Mouse (Mus musculus) kidney, postnatal 36 days (tissue): ENCODE measurements around the gene Tmem135.

ENCODE experiments used
- DNase-seq, 2 experiments: peaks; one replicate each; pipeline ENCODE4 v3.0.0; 2021 to 2022; ENCODE audit warnings: mixed read lengths in 2 of 2

Tmem135 gene

DNA sequence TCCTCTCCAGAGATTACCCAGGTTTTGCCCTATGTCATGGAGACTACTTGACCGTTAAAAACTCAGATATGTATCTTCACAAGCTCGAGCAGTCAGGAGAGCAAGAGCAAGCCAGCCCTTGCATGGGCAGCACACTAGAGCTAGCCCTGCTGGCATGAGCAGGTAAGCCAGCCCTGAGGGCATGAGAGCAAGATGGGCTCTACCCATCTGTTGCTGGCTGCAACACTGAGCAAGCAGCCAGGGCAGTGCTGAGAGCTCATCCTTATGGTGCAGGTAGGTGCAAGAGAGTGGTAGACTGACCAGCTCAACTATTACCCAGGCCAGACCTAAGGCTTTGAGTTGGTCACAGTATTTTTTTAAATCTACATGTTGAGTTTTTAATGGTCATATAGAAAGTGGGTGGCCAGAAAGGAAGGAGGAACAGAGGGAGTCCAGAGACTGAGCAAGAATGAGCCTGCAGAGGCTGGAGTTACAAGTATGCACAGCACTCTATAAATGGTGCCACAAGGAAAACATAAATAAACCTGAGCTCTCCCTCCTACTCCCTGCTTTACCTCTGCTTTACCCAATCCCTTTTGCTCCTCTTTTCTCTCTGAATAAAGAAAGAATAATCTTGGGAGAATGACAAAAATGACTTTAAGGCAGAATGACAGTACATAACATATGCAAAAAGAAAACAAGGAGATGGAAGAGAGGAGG lies 156.9 kb downstream of the Tmem135 start:
- no peak for DNase-seq

DNA sequence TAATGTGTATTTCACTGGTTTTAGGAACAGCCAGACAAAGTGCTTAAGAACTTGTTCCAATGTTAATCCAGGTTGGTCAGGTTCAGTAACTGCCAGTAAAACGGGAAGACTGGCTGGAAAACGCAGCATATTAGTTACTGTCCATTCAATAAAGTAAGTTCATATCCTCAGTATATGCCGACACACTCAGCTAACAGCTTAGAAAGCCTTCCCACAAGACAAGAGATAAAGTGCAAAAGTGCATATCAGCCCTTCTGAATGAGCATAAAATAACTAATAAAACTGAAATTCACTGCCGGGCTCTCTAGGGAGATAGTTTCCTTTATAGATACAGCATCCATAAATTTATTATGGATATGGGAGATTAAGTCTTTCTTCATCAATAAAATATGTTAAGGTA lies 161.5 kb downstream of the Tmem135 start:
- no peak for DNase-seq

DNA sequence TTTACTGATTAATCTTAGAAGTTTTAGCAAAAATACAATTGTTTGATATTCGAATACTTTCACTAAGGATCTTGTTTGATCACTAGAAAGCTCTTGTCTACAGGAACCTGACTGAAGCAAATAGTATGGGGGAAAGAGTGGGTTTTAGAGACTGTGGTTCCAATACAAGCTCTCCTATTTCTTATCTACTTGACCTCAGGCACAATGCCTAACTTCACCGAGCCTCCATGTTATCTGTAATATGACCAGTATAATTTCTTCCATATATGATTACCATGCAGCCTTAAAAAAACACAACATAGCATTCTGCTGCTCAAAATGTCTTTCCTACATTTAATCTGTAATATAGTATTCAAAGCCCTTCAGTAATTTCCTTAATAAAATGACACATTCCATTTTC lies 161.9 kb downstream of the Tmem135 start:
- no peak for DNase-seq

DNA sequence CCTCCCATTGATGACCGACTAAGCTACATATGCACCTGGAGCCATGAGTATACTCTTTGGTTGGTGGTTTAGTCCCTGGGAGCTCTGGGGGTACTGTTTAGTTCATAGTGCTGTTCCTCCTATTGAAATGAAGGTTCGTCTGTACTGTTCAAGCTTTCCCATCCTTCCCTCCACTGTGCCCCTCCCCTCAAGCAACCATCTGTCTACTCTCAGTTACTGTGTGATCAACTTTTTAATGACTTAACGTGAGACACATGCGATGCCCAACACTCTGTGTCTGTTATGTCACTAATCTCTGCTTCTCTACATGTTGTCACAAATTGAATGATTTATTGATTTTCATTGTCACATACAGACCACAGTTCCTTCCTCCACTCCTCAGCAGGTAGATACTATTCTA lies 164.4 kb downstream of the Tmem135 start:
- no peak for DNase-seq

DNA sequence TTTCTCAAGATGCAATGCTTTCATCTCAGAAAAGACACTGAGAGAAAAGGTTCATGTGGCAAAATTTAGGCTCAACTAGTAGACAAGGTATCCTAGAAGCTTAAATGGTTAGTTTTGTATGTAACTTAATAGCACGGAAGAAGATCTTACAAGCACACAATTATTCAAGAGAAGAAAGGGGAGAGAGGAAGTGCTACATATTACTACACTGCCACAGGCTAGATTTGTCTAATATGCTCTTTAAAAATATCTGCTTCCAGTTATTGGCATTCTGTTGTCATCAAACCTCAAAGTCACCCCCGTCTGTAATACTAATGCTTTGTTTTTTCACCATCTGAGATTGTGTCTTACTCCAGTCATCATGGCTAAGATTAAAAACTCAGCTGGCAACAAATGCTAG lies 167.4 kb downstream of the Tmem135 start:
- no peak for DNase-seq

DNA sequence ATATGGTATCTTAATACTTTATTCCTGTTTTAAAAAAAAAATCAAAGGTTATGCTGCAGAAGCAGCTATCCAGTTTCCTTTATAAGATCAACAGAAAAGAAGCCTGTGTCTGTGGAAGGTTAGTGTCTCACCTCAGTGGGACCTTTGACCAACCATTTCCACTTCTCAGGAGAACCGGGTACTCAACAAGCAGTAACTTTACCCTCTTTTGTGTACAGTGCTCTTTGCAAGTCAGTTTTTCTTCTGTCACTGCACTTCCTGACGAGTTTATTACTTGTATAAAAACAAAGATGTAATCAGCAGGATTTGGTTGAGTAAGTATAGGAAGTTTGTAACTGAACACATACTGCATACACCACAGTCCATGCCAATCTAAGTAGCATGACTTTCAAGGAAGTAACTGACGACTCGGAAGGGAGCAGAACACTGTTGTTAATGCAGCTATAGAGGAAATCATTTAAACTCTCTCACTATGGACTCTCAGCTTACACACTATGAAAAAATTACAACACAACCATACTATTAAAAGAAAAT lies 168.0 kb downstream of the Tmem135 start:
- no peak for DNase-seq

DNA sequence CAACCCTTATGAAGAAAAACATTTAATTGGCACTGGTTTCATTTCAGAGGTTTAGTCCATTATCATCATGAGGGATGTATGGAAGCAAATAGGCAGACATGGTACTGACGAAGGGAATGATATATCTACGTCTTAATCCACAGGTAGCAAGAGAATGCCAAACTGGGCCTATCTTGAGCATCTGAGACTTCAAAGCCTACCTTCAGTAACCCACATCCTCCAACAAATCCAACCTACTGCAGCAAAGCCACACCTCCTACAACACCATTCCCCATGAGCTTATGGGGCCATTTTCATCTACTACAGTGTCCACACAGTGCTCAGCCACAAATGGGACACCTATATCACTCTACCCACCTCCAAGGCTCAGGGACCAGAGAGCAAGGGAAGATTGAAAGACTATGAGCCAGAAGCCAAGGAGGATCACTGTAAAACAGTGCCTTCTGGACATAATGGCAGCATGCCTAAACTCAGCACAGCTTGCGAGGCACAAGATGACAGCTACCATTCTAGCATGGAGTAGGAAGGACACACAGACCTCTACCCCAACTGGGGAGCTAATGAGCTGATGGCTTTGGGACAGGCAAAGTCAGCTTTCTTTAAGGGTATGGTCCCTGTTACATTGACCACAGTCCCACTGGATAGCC lies 171.4 kb downstream of the Tmem135 start:
- no peak for DNase-seq

DNA sequence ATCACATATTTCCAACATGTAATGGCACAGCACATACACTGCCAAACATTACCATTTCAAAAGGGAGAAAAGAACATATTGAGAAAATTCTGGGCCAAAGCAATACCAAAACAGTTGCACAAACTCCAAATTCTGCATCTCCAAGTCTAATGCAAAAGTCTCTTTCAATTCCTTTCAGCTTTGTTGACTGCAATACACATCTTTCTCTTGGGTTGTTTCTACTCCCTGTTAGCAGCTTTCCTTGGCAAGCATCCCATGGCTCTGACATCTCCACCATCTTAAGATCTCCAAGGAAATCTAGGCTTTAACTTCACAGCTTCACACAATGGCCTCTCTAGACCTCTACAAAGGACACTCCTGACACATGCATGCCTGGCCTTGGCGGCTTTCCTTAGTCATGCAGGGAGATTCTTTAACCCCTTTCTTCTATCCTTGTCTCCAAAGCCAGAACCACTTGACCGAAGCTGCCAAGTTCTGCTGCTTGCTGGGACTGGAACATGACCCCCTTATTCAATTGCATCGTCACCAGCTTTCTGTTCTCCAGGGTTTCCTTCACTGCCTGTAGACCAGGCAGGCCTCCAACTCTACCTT lies 172.7 kb downstream of the Tmem135 start:
- DNase-seq: peak in 1 of 2 experiments; percentile 11

DNA sequence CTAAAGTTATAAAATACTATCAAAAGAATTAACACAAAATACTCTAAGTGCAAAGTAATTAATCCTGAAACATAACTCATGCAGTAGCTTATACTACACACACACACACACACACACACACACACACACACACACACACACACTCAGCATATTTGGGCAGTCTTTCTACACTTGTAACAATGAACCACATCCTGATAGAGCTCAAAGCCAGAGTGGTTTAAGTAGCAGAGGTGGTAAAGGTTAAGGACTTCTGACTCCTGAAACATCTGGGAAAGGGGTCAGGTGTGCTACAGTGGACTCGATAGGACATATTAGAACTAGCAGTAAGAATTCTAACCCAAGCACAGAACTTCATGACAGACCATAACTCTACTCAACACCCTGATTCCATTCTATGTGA lies 181.4 kb downstream of the Tmem135 start:
- no peak for DNase-seq

DNA sequence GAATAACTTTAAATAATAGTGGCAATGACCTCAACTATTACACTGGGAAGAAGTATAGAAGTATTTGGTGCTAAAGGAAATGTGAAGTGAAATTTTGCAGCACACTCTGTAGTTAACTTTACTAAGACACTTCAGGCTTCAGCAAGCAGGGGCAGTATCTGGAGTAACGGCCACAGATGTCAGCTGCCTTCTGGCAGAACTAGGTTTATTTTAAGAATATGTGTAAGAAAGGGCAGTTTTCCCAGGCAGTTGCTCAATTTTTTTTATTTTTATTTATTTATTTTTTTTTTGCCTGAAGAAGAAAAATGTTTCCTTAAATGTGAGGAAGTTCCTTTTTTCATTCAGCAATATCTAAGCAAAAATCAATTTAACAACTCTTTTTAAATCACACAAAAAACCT lies 187.4 kb downstream of the Tmem135 start:
- no peak for DNase-seq

DNA sequence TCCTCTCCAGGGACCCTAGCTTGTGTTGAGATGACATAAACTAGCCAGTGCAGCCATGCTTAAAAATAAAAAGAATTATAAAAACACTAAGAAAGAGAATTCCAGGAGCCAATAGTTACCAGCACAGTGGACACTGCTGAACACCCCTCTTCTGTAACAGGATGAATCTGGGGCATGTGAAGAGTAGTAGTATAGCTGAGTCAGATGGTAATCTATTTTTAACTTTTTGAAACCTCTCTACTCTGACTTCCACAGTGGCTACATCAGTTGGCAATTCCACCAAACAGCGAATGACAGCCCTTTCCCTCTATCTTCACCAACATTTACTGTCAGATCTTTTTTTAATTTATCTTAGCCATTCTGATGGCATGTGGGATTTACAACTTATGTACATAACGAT lies 187.9 kb downstream of the Tmem135 start:
- no peak for DNase-seq

DNA sequence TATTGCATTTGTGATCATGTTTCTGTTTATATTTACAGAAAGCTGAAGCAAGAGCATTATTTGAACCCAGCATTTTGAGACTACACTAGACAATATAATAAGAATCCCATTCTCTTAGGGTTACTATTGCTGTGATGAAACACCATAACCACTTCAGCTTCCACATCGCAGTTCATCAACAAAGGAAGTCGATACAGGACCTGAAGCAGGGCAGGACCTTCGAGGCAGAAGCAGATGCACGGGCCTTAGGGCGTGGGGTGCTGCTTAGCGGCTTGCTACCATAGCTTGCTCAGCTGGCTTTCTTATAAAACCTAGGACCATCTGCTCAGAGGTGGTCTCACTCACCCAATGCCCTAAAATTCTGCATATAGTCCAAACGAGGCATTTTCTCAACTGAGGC lies 188.3 kb downstream of the Tmem135 start:
- no peak for DNase-seq

DNA sequence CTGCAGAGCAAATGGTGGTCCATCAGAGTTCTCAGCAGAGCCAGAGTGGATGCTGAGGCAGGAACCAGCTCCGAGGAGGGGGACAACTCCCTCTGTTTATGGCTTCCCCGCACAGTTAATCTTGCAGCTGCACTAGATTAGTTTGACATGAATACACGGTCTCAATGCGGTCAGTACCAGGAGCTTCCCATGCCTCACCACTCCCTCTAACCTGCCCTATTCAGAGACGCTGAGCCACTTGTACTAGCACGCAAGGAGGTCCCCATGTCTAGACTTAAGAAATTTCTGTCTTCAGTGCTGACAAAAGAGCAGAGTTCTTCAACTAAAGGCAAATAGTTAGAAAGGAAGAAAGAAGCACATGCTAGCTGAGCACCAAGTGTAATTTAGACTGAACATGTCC lies 193.5 kb downstream of the Tmem135 start:
- no peak for DNase-seq

DNA sequence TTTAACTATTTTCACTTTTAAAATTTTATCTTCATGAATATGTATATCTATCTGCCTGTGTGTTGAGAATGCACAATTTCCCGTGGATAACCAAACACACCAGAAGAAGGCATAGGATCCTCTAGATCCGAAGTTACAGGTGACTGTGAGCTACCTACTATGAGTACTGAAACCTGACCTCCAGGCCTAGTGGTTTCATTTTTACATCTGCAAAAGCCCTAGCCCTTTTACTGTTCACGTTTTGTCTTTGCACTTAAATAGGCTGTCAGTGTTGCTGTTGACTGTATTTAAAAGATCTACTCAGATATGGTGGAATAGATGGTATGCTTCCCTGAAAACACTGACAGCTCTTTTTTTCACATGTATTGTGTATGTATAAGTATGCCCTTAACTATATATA lies 197.9 kb downstream of the Tmem135 start:
- DNase-seq: no peak

DNA sequence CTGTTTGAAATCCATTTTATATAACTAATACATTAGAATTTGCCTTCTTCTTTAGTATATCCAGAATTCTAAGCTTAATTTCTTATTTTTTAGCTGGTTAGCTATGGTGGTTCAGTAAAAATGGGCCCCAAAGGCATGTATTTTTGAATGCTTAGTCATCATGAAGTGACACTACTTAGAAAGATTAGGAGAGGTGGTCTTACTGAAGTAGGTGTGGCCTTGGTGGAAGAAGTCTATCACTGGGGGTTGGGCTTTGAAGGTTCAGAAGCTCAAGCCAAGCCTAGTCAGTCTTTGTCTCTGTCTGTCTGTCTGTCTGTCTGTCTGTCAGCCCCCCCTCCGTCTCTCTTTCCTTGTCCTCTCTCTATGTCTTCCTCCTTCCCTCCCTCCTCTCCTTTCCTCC lies 198.6 kb downstream of the Tmem135 start:
- no peak for DNase-seq

DNA sequence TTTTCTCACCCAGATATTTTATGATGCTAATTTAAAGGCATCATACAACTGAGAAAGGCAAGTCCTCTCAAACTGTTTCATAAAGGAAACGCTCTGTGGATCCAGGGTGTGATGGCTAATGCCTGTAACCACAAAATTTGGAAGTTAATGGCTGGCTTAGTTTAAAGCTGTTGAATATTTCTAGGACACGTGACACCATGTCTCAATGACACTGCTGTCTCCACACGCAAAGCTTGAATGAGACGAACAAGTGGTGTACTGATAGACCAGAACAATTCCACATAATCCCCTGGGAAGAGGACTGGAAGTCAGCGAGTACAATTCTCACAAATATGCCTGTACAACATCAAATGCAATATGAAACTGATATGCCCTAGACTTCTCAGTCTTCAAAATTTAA lies 200.9 kb downstream of the Tmem135 start:
- DNase-seq: no peak

DNA sequence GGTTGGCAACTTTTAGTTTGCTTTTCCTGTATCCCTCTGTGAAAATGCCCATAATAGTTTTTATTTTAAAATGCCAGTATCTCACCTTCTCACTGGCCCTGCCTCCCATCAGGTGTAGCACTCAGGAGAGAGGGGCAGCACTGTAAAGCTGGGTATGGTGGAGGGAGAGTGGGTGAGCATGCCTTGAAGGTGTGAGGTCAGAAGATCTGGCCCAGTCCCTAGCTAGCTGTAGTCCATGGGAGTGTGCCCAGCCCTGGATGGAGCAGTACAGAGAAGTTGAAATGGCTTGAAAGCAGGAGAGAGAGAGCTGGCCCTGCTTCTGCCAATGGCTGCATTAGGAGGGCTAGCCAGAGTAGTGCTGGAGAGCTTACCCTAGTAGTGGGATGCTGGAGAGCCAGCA lies 202.1 kb downstream of the Tmem135 start:
- no peak for DNase-seq

DNA sequence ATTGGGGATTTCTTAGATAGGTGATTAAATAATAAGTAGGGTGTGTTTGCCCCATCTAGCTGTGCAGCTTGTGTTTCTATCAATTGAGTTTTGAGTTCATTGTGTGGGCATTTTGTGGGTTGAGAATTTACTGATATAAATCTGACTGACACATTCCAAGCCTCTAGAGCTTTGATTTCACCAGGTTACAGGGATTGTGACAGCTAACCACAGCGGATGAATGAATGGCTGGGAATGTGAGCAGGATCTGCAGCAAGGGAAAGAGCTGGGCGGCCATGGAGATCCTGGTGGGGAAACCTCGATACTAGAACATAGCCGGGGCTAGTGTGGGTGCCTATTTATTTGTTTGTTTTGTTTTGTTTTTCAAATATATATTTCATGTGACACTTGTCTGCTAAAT lies 205.5 kb downstream of the Tmem135 start:
- DNase-seq: no peak

DNA sequence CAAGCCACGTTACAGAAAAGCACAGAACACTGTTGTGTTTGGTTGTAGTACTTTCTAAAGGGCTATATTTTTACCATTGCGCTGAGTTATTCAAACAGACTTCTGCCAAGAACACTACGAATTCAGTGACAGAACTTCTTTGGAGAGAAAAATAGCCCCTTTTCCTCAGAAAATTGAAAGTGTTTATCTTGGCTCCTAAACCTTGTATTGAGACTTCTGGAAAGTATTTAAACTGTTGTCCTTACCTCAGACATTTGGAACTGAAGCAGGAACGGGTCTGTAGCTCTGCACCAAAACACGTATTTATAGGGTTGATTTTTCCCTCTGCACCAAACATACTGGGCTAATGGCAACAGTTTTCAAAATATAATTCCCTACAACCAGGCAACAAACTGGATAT lies 210.6 kb downstream of the Tmem135 start:
- DNase-seq: no peak

DNA sequence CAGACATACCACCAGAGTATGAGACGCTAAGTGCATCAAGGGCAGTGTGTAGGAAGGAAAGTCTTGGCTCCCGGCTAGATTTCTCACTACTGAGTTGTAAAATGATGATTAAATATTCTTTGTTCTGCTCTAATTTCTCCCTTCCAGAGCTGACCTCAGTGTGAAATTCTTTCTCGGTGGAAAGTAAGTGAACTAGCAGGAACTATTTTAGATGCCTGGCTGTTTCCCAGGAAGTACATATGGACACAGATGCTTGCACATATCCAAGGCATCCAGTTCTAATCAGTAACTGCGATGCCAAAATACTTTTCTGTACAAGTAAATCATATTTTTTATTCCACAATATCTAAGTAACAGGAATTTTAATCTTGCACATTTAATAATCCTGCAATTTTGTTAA lies 220.1 kb downstream of the Tmem135 start:
- no peak for DNase-seq

DNA sequence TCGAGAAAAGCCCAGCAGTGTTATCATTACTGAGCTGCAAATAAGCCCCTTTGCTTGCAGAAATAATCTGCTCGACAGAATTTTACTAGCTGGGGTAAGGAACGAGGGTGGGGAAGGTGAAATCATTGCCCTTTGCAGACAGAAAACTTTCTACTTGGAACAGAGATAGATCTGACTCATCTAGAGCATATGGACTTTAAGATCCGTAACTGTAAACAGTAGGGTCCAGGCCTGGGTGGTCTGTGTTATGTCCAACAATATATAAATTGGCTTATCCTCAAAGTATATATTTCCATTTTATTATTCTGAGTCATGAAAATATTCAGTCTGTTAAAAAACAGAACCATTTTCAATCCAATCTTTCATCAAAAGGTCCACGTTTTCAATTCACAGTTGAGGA lies 221.1 kb downstream of the Tmem135 start:
- no peak for DNase-seq

DNA sequence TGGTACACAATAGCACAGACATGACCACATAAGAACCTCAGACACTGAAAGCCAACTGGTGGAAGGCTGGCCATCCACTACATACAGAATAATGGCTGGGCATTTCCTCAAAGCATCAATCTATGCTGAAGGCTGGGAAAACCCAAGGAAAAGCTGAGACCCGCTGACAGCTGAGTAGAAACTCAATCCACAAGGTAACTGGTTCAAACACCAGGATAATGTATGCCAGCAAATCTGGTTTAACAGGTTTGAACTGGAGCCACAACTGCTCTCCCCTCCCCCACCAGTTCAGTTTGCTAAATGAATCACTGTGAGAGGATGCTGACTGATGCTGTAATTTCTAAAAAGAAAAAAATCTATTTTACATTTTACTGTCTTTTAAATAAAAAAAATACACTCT lies 222.7 kb downstream of the Tmem135 start:
- DNase-seq: peak; percentile 19 to 24

DNA sequence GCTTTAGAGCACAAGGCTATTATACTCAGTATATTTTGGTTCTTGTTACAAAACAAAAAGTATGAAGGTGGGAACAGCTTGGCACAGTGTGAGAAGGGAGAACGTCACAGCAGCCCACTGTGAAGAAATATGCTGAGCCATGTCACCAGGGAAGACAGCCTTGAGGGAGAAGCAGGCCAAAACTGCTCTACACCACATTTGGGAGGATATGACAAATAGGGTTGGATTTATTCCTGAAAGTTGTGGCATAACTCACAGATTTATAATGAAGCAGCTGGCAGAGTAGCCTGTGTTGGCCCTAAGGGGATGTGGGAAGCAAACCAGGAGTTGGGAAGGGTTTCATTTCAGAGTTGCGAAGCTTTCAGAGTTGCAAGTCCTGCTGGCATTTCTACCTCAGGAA lies 225.4 kb downstream of the Tmem135 start:
- DNase-seq: no peak

DNA sequence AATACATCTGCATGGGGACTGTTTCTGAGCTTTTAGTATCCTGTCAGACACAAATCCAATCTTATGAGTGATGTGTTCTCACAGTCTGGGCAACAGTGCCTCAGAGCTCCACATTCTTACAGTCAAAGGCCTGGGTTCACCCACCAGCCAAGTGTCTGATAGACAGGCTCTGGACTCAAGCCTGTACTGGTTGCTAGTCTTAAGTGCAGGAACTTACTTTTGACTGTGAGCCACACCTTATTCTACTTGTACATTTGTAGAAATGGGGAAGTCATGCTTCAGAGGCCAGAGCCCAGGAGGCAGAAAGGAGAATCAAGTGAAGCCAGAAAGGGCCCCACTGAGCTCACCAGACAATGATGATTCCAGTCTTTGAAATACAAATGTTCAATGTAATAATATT lies 226.1 kb downstream of the Tmem135 start:
- no peak for DNase-seq
